Mouse (Mus musculus): Measurements from ENCODE around the gene Th.

The Th gene

DNA sequence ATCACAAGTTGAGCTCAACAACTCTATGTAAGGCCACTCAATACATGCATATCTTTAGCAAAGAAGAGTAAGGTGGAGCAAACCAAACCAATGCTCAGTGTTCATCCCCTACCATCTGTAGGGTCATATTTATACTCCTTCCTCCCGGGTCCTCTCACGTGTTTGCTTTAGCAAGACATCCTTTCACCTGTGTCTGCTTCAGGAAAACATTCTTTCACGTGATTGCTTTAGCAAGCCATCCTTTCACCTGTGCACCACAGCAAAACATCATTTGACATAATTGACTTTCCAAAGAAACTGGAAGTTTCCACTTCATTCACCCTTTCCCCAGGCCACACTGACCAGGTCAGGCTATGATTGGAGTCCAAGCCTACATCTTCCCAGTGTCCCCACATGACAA is at the start of gene Th:
Gene Th, minus strand, starts transcription at position 101 of the 400 bp plus-strand sequence.
- DNase-seq = no peak

DNA sequence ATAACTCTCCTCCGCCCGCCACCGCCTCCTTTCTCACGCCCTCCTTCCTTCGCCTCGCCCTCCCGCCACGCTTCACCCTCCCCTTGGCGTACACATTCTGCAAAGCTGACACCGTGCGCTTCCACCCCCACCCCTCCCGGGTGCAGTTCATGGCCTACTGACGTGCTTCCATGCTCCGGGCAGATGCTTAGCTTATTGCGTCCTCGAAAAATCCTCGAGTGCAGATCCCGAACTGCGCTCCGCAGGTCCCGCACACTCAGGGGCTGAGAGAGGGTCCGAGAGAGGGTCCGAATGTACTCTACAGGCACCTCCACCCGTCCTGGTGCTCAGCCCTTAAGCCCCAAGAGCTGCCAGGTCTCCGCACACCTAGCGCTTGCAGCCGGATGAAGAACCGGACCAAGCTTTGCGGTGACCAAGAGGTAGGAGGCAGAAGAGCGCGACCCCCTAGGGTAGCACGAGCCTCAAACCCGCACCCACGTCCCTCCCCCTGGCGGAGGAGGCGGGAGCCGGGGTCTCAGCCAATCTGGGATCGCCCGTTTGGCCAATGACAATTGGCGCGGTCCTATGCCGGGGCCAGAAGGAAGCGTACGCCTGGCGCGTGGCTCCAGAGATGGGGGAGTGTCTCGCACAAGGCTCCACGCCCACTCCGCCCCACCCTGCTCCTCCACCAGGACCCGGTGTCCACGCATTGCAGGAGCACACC is 38.0 kb upstream of the Th start, which contains the start of gene Ascl2:
Gene Ascl2, minus strand, starts transcription at position 456 of the 703 bp plus-strand sequence.
- peak; percentile 7 for DNase-seq

DNA sequence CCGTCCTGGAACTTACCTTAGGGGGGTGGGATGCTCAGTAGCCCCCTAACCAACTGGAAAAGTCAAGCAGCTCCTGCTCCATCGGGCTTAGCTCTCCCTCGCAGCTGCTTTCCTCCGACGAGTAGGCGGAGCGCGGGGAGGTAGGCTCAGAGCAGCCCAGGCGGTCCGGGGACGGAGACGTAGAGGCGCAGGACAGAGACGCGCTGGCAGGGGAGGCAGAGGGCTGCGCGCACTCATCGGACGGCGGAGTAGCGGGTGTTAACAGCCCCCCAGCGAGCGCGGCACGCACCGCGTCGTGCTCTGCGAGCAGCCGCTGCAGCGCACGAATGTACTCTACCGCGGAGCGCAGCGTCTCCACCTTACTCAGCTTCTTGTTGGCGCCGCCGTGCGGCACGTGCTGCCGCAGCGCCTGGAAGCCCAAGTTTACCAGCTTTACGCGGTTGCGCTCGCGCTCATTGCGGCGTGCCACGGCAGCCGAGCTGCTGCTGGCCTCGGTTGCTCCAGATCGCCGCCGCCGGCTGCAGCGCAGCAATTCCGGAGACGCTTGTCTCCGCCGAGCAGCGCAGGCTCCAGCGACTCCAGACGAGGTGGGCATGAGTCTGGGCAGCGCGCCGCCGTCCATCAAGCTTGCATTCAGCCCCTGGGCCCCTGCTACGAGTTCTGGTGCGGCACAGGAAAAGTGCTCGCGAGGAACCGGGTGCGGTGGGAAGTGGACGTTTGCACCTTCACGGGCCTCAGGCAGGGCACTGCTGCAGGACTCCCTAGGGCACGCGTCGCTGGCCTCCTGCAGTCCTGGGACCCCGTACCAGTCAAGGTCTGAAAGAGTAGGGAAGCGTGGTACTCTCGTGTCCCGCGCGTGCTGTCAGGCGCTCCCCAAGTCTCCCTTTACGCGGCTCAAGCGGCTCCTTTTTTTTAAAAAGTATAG is 37.2 kb upstream of the Th start:
- DNase-seq = peak; percentile 62

DNA sequence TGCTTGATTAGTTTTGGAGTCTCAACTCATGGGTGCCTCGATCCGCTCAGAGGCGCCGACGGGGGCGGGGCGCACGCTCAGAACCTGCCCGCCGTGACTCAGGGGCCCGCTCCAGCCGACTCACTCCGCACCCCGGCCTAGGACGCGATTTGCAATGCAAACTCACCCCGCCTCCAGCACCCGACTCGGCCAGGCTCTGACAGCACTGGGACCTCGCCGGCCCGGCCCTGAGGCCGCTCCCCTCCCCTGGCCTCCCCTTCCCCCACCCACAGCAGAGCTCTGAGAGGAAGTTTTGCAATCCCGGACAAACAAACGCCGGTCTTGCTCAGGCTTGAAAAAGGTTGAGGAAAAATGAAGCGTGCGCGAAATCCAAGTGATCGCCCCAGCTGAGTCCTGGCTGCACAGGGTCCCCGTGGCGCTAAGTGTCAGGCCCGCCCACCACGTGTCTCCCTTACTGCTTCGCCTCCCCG is 36.5 kb upstream of the Th start:
- peak; percentile 43 for DNase-seq

DNA sequence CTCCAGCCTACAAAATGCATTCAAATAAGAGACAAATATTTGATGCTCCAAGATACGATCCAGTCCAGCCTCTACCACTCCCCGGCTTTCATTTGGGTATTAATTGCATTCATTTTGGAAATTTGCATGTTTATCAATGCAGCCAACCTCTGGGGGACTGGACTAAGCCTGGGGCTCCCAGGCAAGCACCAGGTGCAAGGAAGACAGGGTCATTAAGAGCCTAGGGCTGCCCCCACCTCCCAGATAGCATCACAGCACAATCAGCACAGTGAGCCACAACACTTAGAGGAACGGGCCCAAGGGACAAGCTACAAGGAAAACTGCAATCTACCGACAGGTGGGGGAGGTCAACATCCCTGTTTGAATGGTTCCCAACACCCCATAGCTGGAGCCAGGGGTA is 28.8 kb upstream of the Th start:
- DNase-seq = no peak

DNA sequence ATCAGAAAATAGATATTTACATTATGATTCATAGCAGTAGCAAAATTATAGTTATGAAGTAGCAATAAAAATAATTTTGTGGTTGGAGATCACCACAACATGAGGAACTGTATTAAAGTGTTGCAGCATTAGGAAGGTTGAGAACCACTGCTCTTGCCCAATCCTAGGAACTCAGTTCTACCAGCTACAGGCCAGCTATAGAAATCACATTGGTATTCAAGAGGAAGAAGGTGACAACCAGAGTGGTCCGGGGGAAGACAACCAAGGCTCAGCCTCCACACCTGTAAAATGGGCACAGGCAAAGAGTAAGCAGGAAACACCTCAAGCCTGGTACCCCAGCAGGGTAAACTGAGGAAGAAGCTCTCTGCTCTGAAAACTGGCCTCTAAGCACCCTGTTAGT is 27.9 kb upstream of the Th start:
- DNase-seq = no peak

DNA sequence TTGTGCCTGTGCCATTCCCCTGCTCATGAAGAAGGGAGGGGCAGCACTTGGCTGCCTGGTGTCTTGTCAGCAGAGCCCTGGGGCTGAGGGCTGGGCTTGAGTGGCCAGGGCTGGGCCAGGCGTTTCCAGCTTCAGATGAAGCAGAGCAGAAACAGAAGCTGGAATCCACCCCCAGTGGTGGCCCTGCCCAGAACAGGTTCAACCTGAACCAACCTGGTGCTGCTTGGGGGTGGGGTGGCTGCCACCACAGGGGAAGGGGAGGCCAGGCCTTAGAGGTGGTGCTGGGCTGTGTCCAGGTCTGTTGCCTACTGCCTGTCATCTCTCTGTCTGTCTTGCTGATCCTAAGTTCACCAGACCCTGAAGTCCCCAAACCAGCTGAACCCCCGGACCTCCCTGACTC is 25.1 kb upstream of the Th start:
- DNase-seq = no peak

DNA sequence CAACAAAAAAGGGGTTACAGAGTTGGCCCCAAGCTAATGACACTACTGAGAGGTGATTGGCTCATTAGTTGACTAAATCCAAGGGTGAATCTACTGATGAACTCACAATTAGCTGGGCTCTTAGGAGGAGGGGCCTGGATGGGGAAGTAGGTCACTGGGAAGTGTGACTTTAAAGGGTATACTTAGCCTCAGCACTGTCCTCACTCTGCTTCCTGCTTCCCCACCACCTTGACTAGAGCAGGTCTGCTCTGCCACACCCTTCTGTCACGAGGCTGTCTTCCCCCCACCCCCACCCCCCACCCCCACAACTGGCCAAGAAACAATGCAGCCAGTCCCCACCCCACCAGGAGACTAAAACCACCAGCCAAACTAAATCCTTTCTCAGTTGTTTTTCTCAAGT is 18.6 kb upstream of the Th start:
- DNase-seq = no peak

DNA sequence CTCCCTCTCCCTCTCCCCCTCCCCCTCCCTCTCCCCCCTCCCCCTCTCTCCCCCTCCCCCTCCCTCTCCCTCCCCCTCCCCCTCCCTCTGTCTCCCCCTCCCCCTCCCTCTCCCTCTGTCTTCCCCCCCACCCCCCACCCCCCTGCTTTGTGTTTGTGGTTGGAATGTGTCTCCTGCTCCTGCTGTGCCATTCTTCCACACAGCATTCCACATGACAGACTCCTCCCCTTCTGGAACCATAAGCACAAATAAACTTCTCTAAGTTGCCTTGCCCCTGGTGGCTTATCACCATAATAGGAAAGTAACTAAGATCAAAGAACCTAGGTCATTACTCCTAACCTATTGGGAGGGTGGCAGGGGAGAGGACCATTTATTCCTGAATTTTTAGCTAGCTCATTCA is 6.7 kb upstream of the Th start:
- DNase-seq = no peak

DNA sequence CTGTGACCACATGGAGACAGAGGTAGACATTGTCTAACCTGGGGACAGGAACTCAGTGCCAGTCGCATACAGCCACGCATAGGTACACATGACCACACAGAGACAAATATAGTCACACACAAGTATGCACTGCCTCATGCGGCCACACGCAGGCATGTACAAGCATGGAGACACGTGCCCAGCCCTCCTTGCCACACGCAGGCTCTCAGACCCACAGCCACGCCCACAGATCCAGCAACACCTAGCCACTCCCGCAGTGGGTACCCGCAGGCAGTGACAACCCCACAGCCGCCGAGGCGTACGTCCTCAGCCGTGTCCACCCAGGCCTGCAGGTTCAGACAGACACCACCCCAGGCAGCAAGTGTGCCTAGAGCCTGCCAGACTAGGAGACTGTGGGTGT is 4.8 kb upstream of the Th start:
- no peak for DNase-seq

DNA sequence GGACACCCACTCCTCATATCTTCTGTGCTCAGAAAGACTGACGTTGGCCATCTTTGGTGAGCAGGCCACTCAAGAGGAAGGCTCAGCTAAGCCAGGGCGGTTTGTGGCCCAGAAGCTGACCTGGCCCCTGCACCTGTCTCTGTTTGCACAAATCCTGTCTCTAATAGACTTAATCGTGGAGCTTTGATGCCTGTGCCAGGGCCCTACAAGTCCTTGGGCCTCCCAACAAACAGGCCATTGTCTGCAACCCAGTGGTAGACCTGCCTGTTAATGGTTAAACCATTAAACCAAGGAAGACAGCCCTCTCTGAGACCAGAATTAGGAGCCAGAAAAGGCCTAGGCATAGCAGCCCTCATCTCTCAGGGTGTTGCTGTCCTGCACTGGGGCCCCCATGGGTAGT is 1.5 kb upstream of the Th start:
- no peak for DNase-seq

DNA sequence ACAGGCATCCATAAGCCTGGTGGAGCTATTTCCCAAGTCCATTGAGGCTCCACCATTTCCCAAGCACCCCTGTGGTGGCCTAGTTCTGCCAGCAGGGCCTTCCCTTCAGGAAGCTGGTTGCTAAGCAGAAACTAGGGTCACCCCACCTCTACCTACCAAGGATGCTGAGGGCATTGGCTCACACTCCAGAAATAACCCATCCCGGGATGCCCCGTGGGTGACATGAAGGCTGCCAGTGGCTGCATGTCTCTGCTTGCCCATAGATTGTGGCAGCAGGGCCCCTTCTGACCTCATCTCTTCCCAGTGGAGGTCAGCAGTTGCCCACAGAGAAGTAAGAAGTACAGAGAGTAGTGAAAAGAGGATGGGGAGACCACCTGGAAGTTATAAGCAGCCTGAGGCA is 1.4 kb downstream of the Th start:
- no peak for DNase-seq

DNA sequence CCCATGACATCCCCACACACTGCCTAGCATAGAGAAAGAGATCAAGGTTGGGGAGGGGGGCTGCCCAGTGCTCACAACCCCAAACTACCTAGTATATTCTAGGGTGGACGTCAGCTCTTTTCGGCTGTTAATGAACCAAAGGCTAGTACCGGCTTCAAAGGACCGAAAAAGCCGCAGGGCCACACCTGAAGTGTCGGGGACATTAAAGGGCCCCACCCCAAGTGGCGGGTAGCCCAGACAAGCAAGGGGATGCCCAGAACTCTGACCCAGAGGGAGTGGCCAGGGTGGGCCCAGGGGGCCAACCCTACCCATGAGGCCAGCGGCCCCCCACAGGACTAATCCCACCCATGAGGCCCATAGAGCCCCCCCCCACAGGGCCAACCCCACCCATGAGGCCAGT is 3.6 kb downstream of the Th start:
- no peak for DNase-seq

DNA sequence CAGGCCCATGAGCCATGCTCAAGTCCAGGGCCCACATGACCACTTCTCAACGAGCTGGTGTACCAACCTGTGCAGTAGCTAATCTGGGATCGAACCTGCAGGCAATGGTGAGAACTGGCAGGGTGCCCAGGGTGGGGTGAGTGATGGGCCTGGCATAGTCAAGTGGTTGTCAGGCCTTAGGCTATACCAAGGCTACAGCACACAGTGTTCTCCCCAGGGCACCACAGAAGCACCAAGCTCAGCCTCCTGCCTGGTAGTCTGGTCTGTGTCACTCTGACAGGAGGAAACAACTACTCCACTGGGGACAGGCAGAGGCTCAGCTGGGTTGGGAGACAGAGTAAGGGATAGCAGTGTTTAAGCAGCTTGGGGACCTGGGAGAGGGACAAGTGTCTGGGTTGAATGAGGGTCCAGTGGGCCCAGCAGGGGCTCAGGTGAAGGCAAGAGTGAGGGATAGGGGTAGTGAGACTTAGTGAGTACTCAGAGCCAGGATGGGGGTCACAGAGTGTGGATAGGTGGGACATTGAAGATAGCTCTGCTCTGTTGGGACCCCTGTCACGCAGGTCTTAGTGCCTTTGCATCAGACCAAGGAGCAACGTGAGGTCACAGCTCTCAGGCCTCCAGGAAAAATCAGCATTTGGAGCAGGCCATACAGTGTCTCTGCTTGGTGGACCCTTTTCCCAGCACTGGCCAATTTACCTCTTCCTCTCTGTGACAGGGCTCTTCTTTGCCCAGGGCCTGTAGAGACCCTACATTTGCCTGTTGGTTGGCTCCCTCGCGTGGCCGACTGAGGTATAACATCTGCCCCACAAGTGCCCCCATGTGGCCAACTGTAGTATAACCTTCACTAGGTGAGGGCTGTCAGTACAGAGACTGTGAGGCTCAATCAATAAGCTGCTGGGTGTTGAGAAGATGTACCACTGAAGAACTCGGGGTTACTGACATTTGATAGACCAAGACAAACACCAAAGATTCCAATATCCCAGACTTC is 12.0 kb downstream of the Th start:
- DNase-seq = peak; percentile 81

DNA sequence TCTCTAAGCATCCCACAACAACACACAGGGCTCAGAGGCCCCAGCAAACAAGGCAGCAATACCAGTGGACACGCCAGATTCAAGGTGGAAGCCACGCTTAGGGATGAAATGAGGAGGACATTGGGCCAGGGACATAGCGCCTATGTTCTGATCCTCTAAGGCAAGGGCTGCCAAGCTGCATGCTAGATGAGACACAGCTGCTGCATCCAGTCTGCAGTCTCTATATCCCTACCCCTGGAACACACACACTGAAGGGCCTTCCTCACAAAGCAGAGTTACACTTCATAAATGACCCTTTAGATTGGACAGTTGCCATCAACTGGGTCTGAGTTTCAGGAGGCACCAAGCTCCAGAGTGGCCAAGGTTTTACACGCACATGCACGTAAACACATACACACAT is 13.3 kb downstream of the Th start:
- DNase-seq = peak; percentile 13

DNA sequence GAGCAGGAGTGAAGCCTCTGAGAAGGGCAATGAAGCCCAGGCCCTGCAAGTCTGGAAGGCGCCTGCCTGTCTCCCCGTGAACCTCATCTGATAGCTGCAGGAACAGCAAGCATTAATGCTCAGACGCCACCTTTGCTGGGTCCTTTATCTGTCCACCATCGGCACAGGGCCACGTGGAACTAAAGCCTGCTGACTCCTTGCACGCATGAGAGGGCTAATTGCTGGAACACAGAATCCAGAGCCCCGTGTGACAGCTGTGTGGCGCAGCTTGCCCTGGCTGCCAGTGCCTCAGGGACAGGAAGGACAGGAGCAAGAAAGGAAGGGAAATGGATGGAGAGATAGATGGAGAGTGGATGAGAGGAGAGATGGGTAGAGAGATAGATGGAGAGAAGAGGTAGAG is 14.8 kb downstream of the Th start:
- no peak for DNase-seq

DNA sequence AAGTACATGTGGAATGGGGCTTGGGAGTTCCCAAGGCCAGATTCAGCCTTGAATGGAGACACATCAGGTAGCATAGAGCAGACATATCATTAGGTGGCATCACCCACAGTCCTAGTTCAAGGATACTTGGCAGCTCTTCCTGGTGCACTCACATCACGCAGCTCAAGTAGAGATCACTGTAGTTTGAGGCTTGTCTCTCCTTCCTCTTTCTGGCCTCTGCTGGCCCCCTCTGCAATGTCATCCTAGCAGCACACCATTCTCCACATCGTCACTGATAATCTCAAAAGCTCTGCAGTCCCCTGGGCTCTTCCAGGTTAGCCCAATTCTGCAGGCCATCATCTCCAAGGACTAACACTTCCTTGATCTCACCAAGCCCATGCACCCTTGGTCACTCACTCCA is 19.2 kb downstream of the Th start:
- DNase-seq = no peak

DNA sequence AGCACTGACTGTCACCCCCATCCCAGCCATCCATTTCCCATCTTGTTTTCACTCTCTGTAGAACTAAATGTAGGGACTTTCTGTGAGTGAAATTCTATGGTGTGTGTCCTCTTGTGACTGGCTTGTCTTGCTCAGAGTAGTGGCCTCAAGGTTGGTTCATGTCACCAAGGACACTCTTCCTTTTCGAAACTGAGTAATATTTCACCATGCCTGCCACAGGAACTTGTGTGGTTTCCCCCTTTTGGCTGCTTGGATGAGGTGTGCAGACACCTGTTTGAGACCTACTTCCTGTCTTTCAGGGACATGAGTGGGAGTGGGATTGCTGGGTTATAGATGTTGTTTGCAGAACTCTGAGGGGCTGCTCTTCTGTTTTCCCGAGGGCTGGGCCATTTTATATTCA is 20.8 kb downstream of the Th start:
- no peak for DNase-seq

DNA sequence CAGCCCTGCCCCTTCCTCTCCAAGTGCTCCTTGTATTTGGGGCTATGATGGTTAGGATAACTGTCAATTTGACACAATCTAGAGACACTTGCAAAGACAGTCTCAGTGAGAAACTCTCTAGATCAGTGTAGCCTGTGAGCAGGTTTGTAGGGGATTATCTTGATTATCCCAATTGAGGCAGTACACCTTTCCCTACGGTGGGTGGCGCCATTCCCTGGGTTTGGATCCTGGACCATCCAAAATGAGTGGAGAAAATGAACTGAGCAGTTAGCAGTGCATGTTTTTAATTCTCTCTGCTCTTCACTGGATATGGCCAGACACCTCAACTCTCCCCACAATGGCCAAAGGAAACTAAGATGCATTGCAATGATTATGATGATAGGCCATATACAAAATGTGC is 21.3 kb downstream of the Th start:
- DNase-seq = no peak

DNA sequence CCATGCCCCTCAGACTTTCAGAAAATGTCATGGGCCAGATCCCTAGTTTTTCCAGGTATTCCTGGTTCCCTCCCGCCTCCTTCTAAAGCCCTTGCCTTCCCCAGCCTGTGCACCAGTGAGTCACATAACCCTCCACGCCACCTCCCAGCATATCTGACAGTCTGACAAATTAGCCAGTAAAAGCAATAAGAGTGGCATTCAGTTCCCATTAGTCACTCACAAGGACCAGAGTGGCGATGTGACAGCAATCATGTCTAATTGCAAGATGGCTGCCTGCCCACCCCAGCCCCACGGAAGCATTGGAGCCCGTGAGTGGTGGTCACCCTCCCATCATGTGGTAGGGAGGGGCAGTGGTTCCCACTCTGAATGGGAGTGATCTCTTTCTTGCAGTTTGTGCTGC is 25.3 kb downstream of the Th start:
- no peak for DNase-seq

DNA sequence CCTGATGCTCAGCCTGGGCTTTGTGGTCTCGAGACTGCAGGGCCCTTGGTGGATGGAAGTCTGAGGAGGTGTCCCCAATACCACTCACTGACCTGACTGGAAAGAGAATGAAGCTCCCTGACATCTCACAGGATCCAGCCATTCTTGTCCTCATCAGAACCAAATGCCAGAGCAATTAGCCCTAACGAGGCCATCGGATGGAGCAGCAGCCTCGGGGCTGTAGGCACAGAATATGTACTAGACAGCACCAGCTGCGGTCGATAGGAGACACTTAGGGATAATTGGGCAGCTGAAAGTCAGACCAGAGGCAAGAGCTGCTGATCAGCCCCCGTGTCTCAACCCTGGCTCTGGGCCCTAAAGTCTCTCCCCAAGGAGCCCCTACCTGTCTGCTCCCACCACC is 26.6 kb downstream of the Th start:
- DNase-seq = no peak

DNA sequence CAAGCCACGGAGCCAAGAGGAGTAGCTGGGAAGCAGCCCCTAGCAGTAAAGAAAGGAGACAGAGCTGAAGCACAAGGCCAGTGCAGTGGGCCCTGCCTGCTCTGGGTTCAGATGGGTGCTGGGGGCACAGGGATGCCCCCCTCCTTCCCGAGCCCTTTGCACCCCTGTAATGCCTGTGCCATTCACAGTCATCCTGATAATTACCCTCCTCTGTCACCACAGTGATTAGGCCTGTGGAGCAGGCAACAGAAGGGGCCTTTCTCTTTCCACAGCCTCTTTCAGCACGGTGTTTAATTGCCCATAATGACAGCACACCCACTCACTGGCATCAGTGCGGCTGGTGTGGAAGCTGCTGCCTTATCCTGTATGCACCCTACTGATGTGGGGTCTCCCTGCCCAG is 28.0 kb downstream of the Th start:
- no peak for DNase-seq

DNA sequence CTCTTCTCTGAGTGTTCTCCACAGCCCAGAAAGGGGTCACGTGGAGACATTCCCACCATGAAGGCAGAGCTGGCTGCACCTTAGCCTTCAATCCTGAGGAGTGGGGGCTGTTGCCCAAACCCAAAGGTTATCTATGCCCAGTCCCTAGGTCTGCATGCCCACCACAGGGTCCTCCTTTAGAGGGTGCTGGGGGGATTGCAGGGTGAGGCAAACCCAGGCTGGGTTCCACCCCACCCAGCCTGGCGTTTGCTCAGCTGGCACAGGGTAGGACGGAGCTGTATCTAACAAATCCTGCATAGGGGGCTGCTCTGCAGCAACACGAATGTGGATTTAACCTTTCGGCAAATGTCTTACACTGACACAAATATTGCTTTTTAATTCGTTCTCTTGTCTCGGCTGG is 29.2 kb downstream of the Th start:
- DNase-seq = no peak

Data from lung, postnatal 14 days (tissue).